Mouse (Mus musculus): ENCODE data around the gene Kcna7. TPM values are rescaled to one million over a fixed set of nuclear protein-coding genes. Genes with fewer than 3 reads are reported as not detected.

Gene Kcna7
- total RNA-seq, 1 experiment, result 0.85 TPM

GRCm38 (mm10) chr7:45396787-45397186 lies 8.7 kb upstream of the Kcna7 start:
- Histone ChIP-seq H3K27ac (ENCODE audit: insufficient read depth, low read depth, low read length, poor library complexity, severe bottlenecking) (no peak overlapping the region; the same call in 1 of the 2 replicates), H3K4me1 (ENCODE audit: control insufficient read depth in 2 of 2, insufficient read depth in 2 of 2, low read length in 2 of 2, poor library complexity in 1 of 2) (peaks cover 4 to 9% of the 10 kb centered on the region in 2 experiments; a peak in 1 of 4 replicates), H3K36me3 (ENCODE audit: control insufficient read depth, insufficient read depth, low read length, poor library complexity, severe bottlenecking) (peaks cover 12% of the 10 kb centered on the region), H3K4me3 (ENCODE audit: insufficient read depth in 1 of 2, low read depth in 1 of 2, low read length in 2 of 2, poor library complexity in 1 of 2, severe bottlenecking in 1 of 2) (no peak overlapping the region), H3K9ac (ENCODE audit: insufficient read depth, low read depth, low read length, poor library complexity, severe bottlenecking) (peak overlapping the region; percentile 48; the same call in 1 of the 2 replicates), H3K9me3 (ENCODE audit: control insufficient read depth, insufficient read depth, low read depth, low read length) (no peaks in the 10 kb centered on the region)
- DNase-seq (ENCODE audit: low read depth, low spot score), result no peak
- TF ChIP-seq HCFC1 (IDR thresholded peaks at IDR 0.05; ENCODE audit: borderline replicate concordance, insufficient read depth, low read length) (no peak), CHD2 (IDR thresholded peaks at IDR 0.05; ENCODE audit: low read depth, low read length) (no peak), MAFK (IDR thresholded peaks at IDR 0.05; ENCODE audit: insufficient read depth, low read depth, low read length) (peak; percentile 67), ZNF384 (IDR thresholded peaks at IDR 0.05; ENCODE audit: low read depth, low read length) (no peak), ZC3H11A (IDR thresholded peaks at IDR 0.05; ENCODE audit: borderline replicate concordance, low read depth, low read length) (no peak)
- in situ Hi-C loops (cut with MboI; ENCODE audit: low sequenced_read_pairs in 2 of 2, unreplicated experiment in 2 of 2), result no loop called here

GRCm38 (mm10) chr7:45401521-45402085 lies 3.9 kb upstream of the Kcna7 start:
- no peak for DNase-seq (ENCODE audit: low read depth, low spot score)
- H3K9ac ChIP-seq (ENCODE audit: insufficient read depth, low read depth, low read length, poor library complexity, severe bottlenecking), result peak overlapping the region; percentile 8; the same call in 1 of the 2 replicates
- H3K4me1 ChIP-seq (ENCODE audit: control insufficient read depth in 2 of 2, insufficient read depth in 2 of 2, low read length in 2 of 2, poor library complexity in 1 of 2), result peaks cover 9 to 11% of the 10 kb centered on the region in 2 experiments; a peak in 1 of 4 replicates
- H3K9me3 ChIP-seq (ENCODE audit: control insufficient read depth, insufficient read depth, low read depth, low read length), result no peaks in the 10 kb centered on the region
- H3K36me3 ChIP-seq (ENCODE audit: control insufficient read depth, insufficient read depth, low read length, poor library complexity, severe bottlenecking), result no peaks in the 10 kb centered on the region
- in situ Hi-C loops (cut with MboI; ENCODE audit: low sequenced_read_pairs in 2 of 2, unreplicated experiment in 2 of 2), result no loop called here
- TF ChIP-seq ZNF384 (IDR thresholded peaks at IDR 0.05; ENCODE audit: low read depth, low read length) (no peak), ZC3H11A (IDR thresholded peaks at IDR 0.05; ENCODE audit: borderline replicate concordance, low read depth, low read length) (no peak), HCFC1 (IDR thresholded peaks at IDR 0.05; ENCODE audit: borderline replicate concordance, insufficient read depth, low read length) (no peak), MAFK (IDR thresholded peaks at IDR 0.05; ENCODE audit: insufficient read depth, low read depth, low read length) (no peak), CHD2 (IDR thresholded peaks at IDR 0.05; ENCODE audit: low read depth, low read length) (no peak)
- H3K4me3 ChIP-seq (ENCODE audit: insufficient read depth in 1 of 2, low read depth in 1 of 2, low read length in 2 of 2, poor library complexity in 1 of 2, severe bottlenecking in 1 of 2), result no peak overlapping the region
- H3K27ac ChIP-seq (ENCODE audit: insufficient read depth, low read depth, low read length, poor library complexity, severe bottlenecking), result no peak overlapping the region

DNA sequence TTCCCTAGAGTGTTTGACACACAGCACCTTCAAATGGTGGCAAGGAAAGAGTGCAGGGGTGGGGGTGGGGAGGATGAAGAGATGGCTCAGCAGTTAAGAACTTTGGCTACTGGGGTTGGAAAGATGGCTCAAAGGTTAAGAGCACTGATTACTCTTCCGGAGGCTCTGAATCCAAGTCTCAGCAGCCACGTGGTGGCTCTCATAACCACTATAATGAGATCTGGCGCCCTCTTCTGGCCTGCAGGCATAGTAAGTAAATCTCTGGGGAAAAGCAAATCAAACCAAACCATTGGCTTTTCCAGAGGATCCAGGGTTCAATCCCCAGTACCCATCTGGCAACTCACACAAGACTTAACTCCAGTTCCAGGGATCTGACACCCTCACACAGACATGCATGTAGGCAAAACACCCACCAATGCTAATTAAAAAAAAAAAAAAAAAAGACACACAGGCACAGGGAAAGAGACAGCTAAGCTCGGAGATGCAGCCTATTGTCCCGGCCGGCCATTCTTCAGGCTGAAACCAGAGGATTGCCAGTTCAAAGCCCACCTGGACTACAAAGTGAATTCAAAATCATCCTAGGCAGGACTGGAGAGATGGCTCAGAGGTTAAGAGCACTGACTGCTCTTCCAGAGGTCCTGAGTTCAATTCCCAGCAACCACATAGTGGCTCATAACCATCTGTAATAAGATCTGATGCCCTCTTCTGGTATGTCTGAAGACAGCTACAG lies 1.8 kb upstream of the Kcna7 start:
- no peaks in the 10 kb centered on the region for H3K9me3 ChIP-seq (ENCODE audit: control insufficient read depth, insufficient read depth, low read depth, low read length)
- DNase-seq (ENCODE audit: low read depth, low spot score), result peak; percentile 72
- no peak for TF ChIP-seq HCFC1 (IDR thresholded peaks at IDR 0.05; ENCODE audit: borderline replicate concordance, insufficient read depth, low read length)
- no peak for TF ChIP-seq CHD2 (IDR thresholded peaks at IDR 0.05; ENCODE audit: low read depth, low read length)
- TF ChIP-seq ZC3H11A (IDR thresholded peaks at IDR 0.05; ENCODE audit: borderline replicate concordance, low read depth, low read length), result no peak
- TF ChIP-seq ZNF384 (IDR thresholded peaks at IDR 0.05; ENCODE audit: low read depth, low read length), result no peak
- no peak for TF ChIP-seq MAFK (IDR thresholded peaks at IDR 0.05; ENCODE audit: insufficient read depth, low read depth, low read length)
- no peak overlapping the region for H3K27ac ChIP-seq (ENCODE audit: insufficient read depth, low read depth, low read length, poor library complexity, severe bottlenecking)
- in situ Hi-C loops (cut with MboI; ENCODE audit: low sequenced_read_pairs in 2 of 2, unreplicated experiment in 2 of 2), result no loop called here
- no peaks in the 10 kb centered on the region for H3K36me3 ChIP-seq (ENCODE audit: control insufficient read depth, insufficient read depth, low read length, poor library complexity, severe bottlenecking)
- H3K4me3 ChIP-seq (ENCODE audit: insufficient read depth in 1 of 2, low read depth in 1 of 2, low read length in 2 of 2, poor library complexity in 1 of 2, severe bottlenecking in 1 of 2), result no peak overlapping the region
- no peak overlapping the region for H3K9ac ChIP-seq (ENCODE audit: insufficient read depth, low read depth, low read length, poor library complexity, severe bottlenecking)
- H3K4me1 ChIP-seq (ENCODE audit: control insufficient read depth in 2 of 2, insufficient read depth in 2 of 2, low read length in 2 of 2, poor library complexity in 1 of 2), result peaks cover 7 to 14% of the 10 kb centered on the region in 2 experiments; a peak in 2 of 4 replicates

DNA sequence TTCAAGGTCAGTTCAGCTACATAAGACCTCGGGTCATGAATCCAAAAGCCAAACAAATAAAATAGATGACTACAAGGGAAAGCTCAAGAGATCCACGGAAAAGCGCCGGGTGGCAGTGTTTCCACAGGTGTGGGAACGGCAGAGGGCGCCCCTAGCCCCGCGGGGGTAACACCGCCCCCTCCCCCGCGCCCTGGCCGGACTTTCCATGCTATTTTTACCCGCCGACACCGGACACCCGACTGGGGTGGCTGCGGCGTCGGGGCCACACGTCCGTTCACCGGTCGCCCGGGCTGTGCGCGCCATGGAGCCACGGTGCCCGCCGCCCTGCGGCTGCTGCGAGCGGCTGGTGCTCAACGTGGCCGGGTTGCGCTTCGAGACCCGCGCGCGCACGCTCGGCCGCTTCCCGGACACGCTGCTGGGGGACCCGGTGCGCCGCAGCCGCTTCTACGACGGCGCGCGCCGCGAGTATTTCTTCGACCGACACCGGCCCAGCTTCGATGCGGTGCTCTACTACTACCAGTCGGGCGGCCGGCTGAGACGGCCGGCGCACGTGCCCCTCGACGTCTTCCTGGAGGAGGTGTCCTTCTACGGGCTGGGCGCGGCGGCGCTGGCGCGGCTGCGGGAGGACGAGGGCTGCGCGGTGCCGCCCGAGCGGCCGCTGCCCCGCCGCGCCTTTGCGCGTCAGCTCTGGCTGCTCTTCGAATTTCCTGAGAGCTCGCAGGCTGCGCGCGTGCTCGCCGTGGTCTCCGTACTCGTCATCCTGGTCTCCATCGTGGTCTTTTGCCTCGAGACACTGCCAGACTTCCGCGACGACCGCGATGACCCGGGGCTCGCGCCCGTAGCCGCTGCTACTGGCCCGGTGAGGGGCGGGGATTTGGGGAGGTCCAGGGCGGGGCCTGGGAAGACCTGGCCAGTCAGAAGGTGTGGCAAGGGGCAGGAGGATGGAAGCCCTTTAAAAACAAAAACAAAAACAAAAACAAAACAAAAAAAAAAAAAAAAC lies 1.0 kb downstream of the Kcna7 start:
- Histone ChIP-seq H3K36me3 (ENCODE audit: control insufficient read depth, insufficient read depth, low read length, poor library complexity, severe bottlenecking) (no peaks in the 10 kb centered on the region), H3K4me1 (ENCODE audit: control insufficient read depth in 2 of 2, insufficient read depth in 2 of 2, low read length in 2 of 2, poor library complexity in 1 of 2) (peaks cover 7 to 12% of the 10 kb centered on the region in 2 experiments; a peak in 2 of 4 replicates), H3K9ac (ENCODE audit: insufficient read depth, low read depth, low read length, poor library complexity, severe bottlenecking) (peak overlapping the region; percentile 81), H3K9me3 (ENCODE audit: control insufficient read depth, insufficient read depth, low read depth, low read length) (no peaks in the 10 kb centered on the region), H3K4me3 (ENCODE audit: insufficient read depth in 1 of 2, low read depth in 1 of 2, low read length in 2 of 2, poor library complexity in 1 of 2, severe bottlenecking in 1 of 2) (peak overlapping the region; percentile 82 to 94), H3K27ac (ENCODE audit: insufficient read depth, low read depth, low read length, poor library complexity, severe bottlenecking) (no peak overlapping the region; the same call in 1 of the 2 replicates)
- no peak for TF ChIP-seq MAFK (IDR thresholded peaks at IDR 0.05; ENCODE audit: insufficient read depth, low read depth, low read length)
- TF ChIP-seq CHD2 (IDR thresholded peaks at IDR 0.05; ENCODE audit: low read depth, low read length), result no peak
- TF ChIP-seq ZC3H11A (IDR thresholded peaks at IDR 0.05; ENCODE audit: borderline replicate concordance, low read depth, low read length), result no peak
- no peak for TF ChIP-seq ZNF384 (IDR thresholded peaks at IDR 0.05; ENCODE audit: low read depth, low read length)
- no peak for TF ChIP-seq HCFC1 (IDR thresholded peaks at IDR 0.05; ENCODE audit: borderline replicate concordance, insufficient read depth, low read length)
- DNase-seq (ENCODE audit: low read depth, low spot score), result no peak
- in situ Hi-C loops (cut with MboI; ENCODE audit: low sequenced_read_pairs in 2 of 2, unreplicated experiment in 2 of 2), result no loop called here
